13 mouse cellular contexts compared by ENCODE assay signal in the genomic region with DNA sequence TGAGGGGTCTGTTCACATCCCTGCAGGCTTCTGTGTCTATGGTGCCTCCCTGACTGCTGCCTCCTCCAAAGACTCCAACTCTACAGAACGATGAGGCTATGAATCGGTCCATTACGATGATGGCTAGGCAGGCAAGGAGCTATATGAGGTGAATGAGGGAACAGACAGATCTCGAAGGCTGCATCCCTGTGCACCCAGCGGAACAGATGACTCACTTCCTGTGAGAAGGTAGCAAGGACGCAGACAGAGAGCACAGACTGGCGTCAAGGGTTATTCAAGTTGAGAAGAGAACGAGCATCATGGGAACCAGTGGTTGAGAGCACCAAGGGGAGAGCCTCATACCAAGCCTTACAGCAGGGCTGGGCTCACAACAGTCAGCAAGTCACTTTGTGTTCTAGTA. TPM values are rescaled to one million over a fixed set of nuclear protein-coding genes. Genes with fewer than 3 reads are reported as not detected.
A peak's percentile ranks its signal among the peaks of the same experiment; 100 is the strongest.
DNase-seq lines count a peak whose midpoint lies in the region; ATAC-seq lines count a peak whose summit lies in the region.
"Had no signal": no experiment of that assay in that cellular context is flagged by ENCODE, and none has a peak within 500 bp of the region (broad histone marks: within the 10 kb centered on the region; RNA-seq: fewer than 3 reads in every experiment).

No protein-coding gene starts in this region.

- no peak for DNase-seq in frontal cortex, postnatal 10 days (ENCODE audit: low spot score in 2 of 2)
- peak; percentile 92 for DNase-seq in CD4-positive helper T cell, adult 2 months (ENCODE audit: low read depth, low spot score)
- peak; percentile 79 for DNase-seq in adrenal gland, adult 8-10 months
- DNase-seq in ovary, adult 18-20 months (ENCODE audit: low spot score), result no peak
- DNase-seq in heart, postnatal 25 days (ENCODE audit: low spot score), result no peak
- DNase-seq: cerebellum, adult 2 months; right cerebral cortex, postnatal 25 days had no signal

- intact Hi-C loops in heart, postnatal 25 days (cut with DNase I), result no loop called here

- peaks cover 26% of the 10 kb centered on the region for H3K36me3 ChIP-seq in forebrain, embryonic 12.5 days (replicated peaks)

- H3K4me1 ChIP-seq in forebrain, embryonic 12.5 days, result peaks cover 4% of the 10 kb centered on the region

- 88% methylated on average over 8 of the region's 8 CpGs for WGBS in forebrain, embryonic 12.5 days

- peak; percentile 56 for ATAC-seq in frontal cortex, adult (ENCODE audit: low TSS enrichment)
- ATAC-seq in neutrophil, adult 5-6 weeks (ENCODE audit: extremely low read depth, insufficient number of reproducible peaks, low FRiP score, poor library complexity, severe bottlenecking), result peak; percentile 41; the same call in 1 of the 2 replicates
- ATAC-seq in forebrain, embryonic 12.5 days (ENCODE audit: low FRiP score), result no peak

- no peaks in the 10 kb centered on the region for H3K9me3 ChIP-seq in forebrain, embryonic 12.5 days

- H3K4me2 ChIP-seq in forebrain, embryonic 12.5 days, result no peak overlapping the region

- H3K9ac ChIP-seq in forebrain, embryonic 12.5 days, result no peak overlapping the region

- no peak overlapping the region for H3K4me3 ChIP-seq in forebrain, embryonic 12.5 days (replicated peaks)

- H3K27me3 ChIP-seq in forebrain, embryonic 12.5 days, result no peaks in the 10 kb centered on the region

- no peak overlapping the region for H3K27ac ChIP-seq in forebrain, embryonic 12.5 days

RNA-seq across cellular contexts. Expression of a gene that starts 10.9 kb away (rescaled TPM):
- total RNA-seq in adrenal gland, adult 8-10 months (2022), result 100 to 1,000 TPM; 321 to 416 (median 344) TPM
- 21.4 and 22.6 TPM in 2 replicates for total RNA-seq in neutrophil, adult 5-6 weeks (2017)
- polyA plus RNA-seq in forebrain, embryonic 12.5 days (2016; fragmentation: Nextera tagmentation; extraction: Ambion mirVana), result 138 and 140 TPM in 2 replicates
- total RNA-seq in heart, postnatal 25 days (2021), result 10 to 100 TPM; 17.3 to 18.5 TPM

RNA-seq across cellular contexts. Expression of a gene that starts 21.6 kb away (rescaled TPM):
- 100 to 1,000 TPM in 3 of 4 experiments, 10 to 100 TPM in 1; 90.7 to 123 (median 113) TPM for total RNA-seq in adrenal gland, adult 8-10 months (2022)
- 126 and 127 TPM in 2 replicates for total RNA-seq in neutrophil, adult 5-6 weeks (2017)
- polyA plus RNA-seq in forebrain, embryonic 12.5 days (2016; fragmentation: Nextera tagmentation; extraction: Ambion mirVana), result 57.8 and 60.7 TPM in 2 replicates
- 10 to 100 TPM; 57.4 to 68.0 TPM for total RNA-seq in heart, postnatal 25 days (2021)

RNA-seq across cellular contexts. Expression of a gene that starts 49.9 kb away (rescaled TPM):
- 10 to 100 TPM; 27.2 to 31.9 (median 28.8) TPM for total RNA-seq in adrenal gland, adult 8-10 months (2022)
- total RNA-seq in neutrophil, adult 5-6 weeks (2017), result 16.7 and 18.0 TPM in 2 replicates
- 60.9 and 62.8 TPM in 2 replicates for polyA plus RNA-seq in forebrain, embryonic 12.5 days (2016; fragmentation: Nextera tagmentation; extraction: Ambion mirVana)
- 10 to 100 TPM; 16.1 to 16.4 TPM for total RNA-seq in heart, postnatal 25 days (2021)

RNA-seq across cellular contexts. Expression of a gene that starts 59.2 kb away (rescaled TPM):
- total RNA-seq in adrenal gland, adult 8-10 months (2022), result not detected
- 0.37 and 0.47 TPM in 2 replicates for total RNA-seq in neutrophil, adult 5-6 weeks (2017)
- polyA plus RNA-seq in forebrain, embryonic 12.5 days (2016; fragmentation: Nextera tagmentation; extraction: Ambion mirVana), result 0.11 TPM in 1 of 2 replicates, not detected in the other
- under 1 TPM; 0.08 to 0.10 TPM for total RNA-seq in heart, postnatal 25 days (2021)
- total RNA-seq: gastrocnemius, postnatal 10 days; liver, adult 2 months had no signal
- polyA plus RNA-seq: large intestine, adult 2 months; liver, adult 2 months had no signal

Comparison
In these comparisons a context has a peak if more than half of its experiments do, and no peak if none do; other contexts are left out.
1. DNase-seq: peak in CD4-positive helper T cell, adult 2 months (single experiment) and adrenal gland, adult 8-10 months (single experiment); none in frontal cortex, postnatal 10 days (0 of 2), ovary, adult 18-20 months (single experiment) and heart, postnatal 25 days (single experiment).
2. RNA of a gene that starts 10.9 kb away (total RNA-seq): 321 to 416 TPM in adrenal gland, adult 8-10 months; 21.4 to 22.6 TPM in neutrophil, adult 5-6 weeks and 17.3 to 18.5 TPM in heart, postnatal 25 days; every median in the first group is over 10 times any median in the second.